Mouse (Mus musculus) embryonic fibroblast, embryonic 13.5 days (primary cell): Measurements from ENCODE around the gene Ppp6r3. TPM values are rescaled to one million over a fixed set of nuclear protein-coding genes. Genes with fewer than 3 reads are reported as not detected.
"Not testable (repeated sequence)": the region's sequence is repeated elsewhere in the genome, so short reads cannot be mapped to it uniquely, and the experiment has no call there.

ENCODE experiments used
- H3K27ac ChIP-seq: 2 replicates; pipeline ENCODE4 v1.5.1; 2012; ENCODE audit warnings: low read length, control low read depth, inconsistent platforms; ENCODE audit not compliant: insufficient read depth
- H3K4me1 ChIP-seq: 2 replicates; pipeline ENCODE4 v1.6.1; 2011; ENCODE audit warnings: low read length; ENCODE audit not compliant: control insufficient read depth, insufficient read depth
- H3K4me3 ChIP-seq: 2 replicates; pipeline ENCODE4 v1.5.1; 2011; ENCODE audit warnings: mild to moderate bottlenecking, control low read depth, low read length; ENCODE audit not compliant: insufficient read depth
- CTCF ChIP-seq: IDR thresholded peaks from 2 replicates; pipeline ENCODE4 v1.5.1; 2011; ENCODE audit warnings: mild to moderate bottlenecking, control low read depth, low read length, moderate library complexity, borderline replicate concordance; ENCODE audit not compliant: insufficient read depth
- POLR2A ChIP-seq: IDR thresholded peaks from 2 replicates; pipeline ENCODE4 v1.6.1; 2011; ENCODE audit warnings: low read depth, mild to moderate bottlenecking, control low read depth, low read length, moderate library complexity
- polyA plus RNA-seq: library from polyadenylated mRNA; stranded (reverse); fragments of >200 nt; gene quantifications from 2 replicates; pipeline ENCODE4 v1.2.4, GENCODE M21; 2011; ENCODE audit warnings: low read depth; ENCODE audit not compliant: missing spikeins, insufficient read length

The Ppp6r3 gene
- polyA plus RNA-seq, 1 experiment: 69.4 TPM

DNA sequence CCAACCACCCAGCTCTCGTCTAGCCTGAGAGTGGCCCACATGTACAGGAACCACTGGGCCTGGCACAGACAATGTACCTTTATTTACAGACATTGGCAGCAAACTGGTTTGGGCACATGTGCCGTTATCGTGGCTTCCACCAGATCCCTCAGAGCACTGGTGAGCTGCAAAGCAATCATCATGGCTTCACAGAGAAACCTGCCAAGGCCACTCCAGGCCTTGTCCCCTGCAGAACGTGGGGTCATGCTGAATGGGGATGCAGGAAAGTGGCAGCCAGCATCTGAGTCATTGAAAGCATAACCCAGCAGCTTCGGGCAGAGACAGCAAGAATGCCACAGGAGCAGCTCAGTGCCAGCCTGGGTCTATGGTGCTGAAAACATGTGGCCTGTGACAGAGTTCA lies 18.8 kb upstream of the Ppp6r3 start:
- TF ChIP-seq CTCF: no peak
- TF ChIP-seq POLR2A: no peak
- Histone ChIP-seq H3K4me1 (no peaks in the 10 kb centered on the region), H3K4me3 (no peak overlapping the region), H3K27ac (no peak overlapping the region)

DNA sequence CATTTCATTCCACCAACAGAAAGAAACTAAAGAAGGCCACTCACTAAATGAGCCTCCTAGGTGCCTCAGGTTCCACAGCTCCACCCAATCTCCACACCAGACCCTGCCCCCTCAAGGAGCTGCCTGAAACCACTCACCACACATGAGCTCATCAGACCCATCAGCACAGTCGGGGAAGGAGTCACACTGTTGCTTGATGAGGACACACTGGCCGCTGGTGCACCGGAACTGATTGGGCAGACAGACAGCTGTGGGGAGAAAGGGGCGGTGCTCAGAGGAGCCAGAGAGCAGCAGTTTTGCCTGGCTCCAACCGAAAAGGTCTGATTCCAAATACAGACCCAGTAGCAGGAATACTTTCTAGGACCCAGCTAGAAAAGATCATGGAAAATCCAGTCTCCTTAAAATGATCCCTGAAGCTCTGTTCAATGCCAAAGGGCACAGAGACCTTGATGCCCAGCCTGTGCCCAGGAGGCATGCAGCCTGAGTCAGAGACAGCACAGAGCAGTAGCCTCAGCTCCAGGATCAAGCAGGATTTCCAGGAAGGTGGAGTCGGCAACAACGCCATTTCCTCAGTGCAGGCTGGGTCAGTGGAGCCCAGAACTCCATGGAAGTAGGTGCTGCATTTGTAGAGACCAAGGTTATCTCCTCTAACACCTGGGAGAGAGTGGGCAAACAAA lies 18.0 kb upstream of the Ppp6r3 start:
- Histone ChIP-seq H3K4me1 (no peaks in the 10 kb centered on the region), H3K4me3 (no peak overlapping the region), H3K27ac (no peak overlapping the region)
- TF ChIP-seq CTCF (no peak), POLR2A (no peak)

DNA sequence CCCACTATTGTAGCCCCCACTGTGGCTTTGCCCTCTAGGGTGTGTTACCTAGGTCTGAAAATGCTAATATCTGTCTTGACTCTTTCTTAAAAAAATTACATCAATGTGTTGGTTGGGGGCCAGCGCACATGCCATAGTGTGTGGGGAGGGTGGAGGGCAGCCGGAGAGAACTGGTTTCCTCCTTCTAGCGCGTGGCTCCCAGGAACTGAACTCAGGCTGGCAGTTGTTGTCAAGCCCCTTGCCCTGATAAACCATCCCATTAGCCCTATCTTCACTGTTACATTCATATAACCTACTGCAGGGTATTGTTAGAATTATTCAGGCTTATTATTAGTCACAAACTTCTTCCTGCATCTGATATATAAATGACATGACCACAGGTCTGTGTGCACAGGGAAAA lies 14.4 kb upstream of the Ppp6r3 start:
- no peaks in the 10 kb centered on the region for H3K4me1 ChIP-seq
- TF ChIP-seq CTCF (no peak), POLR2A (no peak)
- H3K4me3 ChIP-seq: no peak overlapping the region
- no peak overlapping the region for H3K27ac ChIP-seq

DNA sequence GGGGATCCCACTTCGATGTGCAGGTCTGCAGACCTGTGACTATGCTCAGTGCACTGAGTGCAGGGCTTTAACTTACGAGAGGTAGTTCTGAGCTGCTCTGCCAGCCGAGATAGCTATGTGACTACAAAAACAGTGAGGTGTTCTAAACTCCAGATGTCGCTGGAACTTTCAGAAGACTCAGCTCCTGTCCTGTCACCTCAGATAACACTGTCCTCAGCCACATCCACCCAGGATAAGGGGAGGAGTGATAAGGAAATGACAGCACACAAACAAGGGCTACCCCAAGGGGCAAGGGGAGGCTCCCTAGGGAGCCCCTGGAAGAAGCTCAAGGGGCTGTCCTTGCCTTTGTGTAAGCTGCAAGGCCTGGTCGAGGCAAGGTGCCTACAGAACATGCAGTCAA lies 14.0 kb upstream of the Ppp6r3 start:
- TF ChIP-seq CTCF: no peak
- no peak for TF ChIP-seq POLR2A
- no peak overlapping the region for H3K4me3 ChIP-seq
- no peak overlapping the region for H3K27ac ChIP-seq
- no peaks in the 10 kb centered on the region for H3K4me1 ChIP-seq

DNA sequence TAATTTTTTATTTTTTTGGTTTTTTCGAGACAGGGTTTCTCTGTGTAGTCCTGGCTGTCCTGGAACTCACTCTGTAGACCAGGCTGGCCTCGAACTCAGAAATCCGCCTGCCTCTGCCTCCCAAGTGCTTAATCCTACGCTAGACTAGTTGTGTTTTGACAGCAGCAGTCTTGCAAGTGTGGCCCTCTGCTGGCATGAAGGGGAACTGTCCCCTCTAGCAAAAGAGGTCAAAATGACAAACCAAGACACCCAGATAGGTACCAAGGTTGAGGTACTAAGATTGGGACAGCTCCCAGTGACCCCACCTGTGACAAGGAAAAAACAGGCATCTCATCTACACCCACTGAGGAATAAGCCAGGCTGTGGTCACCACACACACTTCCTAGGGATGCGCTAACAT lies 12.2 kb upstream of the Ppp6r3 start:
- not testable (repeated sequence) for H3K27ac ChIP-seq, H3K4me1 ChIP-seq, H3K4me3 ChIP-seq
- peak; percentile 54; the same call in 1 of the 2 replicates for TF ChIP-seq CTCF

DNA sequence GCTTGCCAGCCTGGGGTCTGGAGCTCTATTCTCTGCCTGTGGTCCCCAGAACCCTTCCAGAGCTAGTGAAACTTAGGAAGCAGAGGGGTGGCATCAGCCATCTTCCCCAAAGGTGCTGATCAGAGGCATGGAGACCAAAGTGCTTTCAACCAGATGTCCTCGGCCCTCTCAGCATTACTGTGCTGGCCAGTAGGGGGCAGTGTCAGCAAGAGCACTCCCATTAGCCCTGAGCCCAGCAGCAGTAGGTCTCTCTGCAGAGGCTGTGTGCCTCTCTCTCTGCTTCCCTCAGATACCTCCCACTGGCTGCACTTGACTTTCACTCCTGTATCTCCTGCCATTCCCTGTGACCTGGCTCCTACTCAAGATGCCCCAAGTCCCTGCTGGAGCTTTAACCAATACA lies 11.0 kb upstream of the Ppp6r3 start:
- TF ChIP-seq CTCF: peak; percentile 89
- TF ChIP-seq POLR2A: no peak
- H3K27ac ChIP-seq: no peak overlapping the region
- H3K4me1 ChIP-seq: no peaks in the 10 kb centered on the region
- H3K4me3 ChIP-seq: no peak overlapping the region

DNA sequence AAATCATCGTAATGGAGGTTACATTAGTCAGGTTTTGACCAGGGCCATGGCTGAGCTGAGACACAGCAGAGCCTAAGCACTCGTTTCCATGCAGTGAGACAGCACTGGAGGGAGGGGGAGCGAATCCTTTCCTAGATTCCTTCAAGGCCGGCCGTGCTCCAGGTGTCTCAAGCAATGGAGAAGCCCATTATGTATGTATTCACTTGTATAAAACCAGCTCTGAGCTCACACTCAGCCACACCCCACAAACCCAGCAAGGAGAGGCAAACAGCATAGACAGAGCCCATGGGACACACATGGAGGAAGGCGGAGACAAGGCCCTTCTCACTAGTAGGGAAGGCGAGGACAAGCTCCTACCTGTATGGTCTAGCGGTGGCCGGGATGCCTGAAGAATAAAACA lies 10.5 kb upstream of the Ppp6r3 start:
- Histone ChIP-seq H3K4me1 (no peaks in the 10 kb centered on the region), H3K4me3 (no peak overlapping the region), H3K27ac (no peak overlapping the region)
- TF ChIP-seq CTCF (no peak), POLR2A (no peak)

DNA sequence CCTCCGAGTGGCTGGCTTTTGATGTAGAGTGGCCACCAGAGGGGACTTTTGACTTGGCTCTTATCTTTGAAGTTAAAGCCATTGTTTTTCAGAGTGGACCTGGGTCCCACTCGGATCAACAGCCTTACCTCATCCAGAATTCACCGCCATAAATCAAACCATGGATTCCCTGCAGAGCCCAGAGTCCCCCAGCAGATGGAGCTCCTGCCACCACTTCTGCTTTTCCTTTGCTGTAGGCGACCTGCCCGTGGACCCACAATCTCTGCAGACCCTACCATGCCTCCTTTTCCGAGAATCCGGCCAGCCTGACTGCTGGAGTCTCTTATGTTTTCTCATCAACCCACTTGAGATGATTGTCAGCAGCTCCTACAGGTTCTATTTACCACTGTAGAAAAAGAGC lies 5.8 kb upstream of the Ppp6r3 start:
- Histone ChIP-seq H3K4me1 (no peaks in the 10 kb centered on the region), H3K27ac (no peak overlapping the region), H3K4me3 (no peak overlapping the region)
- TF ChIP-seq POLR2A: no peak
- peak; percentile 48; the same call in 1 of the 2 replicates for TF ChIP-seq CTCF

DNA sequence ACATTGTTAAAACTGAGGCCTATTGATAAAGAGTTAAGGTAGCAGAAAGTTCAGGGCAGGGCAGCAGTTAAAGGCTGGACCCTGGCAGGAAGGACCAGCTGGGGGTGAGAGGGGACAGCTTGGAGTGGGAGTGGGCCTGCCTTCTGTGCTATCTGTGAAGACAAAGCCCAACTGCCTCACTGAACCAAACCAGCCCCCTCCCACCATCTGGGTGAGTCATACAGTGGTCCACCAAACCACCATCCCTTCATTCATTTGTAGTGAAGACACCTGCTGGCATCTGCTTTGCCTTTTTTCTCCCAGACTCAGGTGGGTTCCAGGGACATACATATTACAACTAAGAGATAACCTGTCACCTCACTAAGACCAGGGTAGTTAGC lies 2.4 kb upstream of the Ppp6r3 start:
- no peak overlapping the region for H3K27ac ChIP-seq
- TF ChIP-seq CTCF: no peak
- TF ChIP-seq POLR2A: no peak
- H3K4me3 ChIP-seq: no peak overlapping the region
- no peaks in the 10 kb centered on the region for H3K4me1 ChIP-seq

DNA sequence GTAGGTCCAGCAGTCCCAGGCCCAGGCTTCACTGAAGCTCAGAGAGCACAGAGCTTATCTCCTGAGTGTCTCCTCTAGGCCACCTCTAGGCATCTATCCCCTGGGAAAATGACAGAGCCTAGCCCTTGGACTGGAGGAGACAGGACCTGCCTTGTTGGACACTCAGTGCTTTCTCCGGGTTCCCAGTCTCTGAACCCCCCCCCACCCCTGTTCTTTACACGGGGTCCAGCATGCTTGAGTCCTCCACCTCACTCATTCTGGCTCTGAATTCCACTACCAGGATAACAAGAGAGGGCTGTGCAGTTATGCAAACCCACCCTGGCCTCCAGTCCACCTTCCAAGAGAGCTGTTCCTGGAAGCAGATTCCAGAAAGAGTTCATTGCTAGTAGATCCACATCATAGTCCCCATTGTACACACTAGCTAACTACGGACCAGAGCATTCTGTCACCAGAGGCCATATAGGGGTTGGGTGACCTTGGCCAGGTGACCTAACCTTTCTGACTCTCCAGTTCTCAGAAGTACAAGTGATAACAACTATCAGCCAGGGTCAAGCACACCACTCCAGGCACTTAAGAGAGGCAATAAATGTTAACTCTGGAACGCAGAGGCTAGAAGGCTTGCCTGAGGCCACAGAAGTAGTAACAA lies 1.8 kb upstream of the Ppp6r3 start:
- Histone ChIP-seq H3K4me1 (no peaks in the 10 kb centered on the region), H3K4me3 (no peak overlapping the region), H3K27ac (no peak overlapping the region)
- no peak for TF ChIP-seq CTCF
- no peak for TF ChIP-seq POLR2A
